11 mouse cellular contexts compared by ENCODE assay signal in genomic region chr2:30605762-30606051, GRCm38 (mm10). TPM values are rescaled to one million over a fixed set of nuclear protein-coding genes. Genes with fewer than 3 reads are reported as not detected.
A peak's percentile ranks its signal among the peaks of the same experiment; 100 is the strongest.
DNase-seq lines count a peak whose midpoint lies in the region; ATAC-seq lines count a peak whose summit lies in the region.
"Had no signal": no experiment of that assay in that cellular context is flagged by ENCODE, and none has a peak within 500 bp of the region (broad histone marks: within the 10 kb centered on the region; RNA-seq: fewer than 3 reads in every experiment).

No protein-coding gene starts in this region.

- H3K27me3 ChIP-seq in kidney, embryonic 16.5 days (ENCODE audit: insufficient read depth, low read length), result no peaks in the 10 kb centered on the region
- H3K27me3 ChIP-seq in forebrain, embryonic 11.5 days (ENCODE audit: control insufficient read depth, insufficient read depth, low read length), result no peaks in the 10 kb centered on the region
- no peaks in the 10 kb centered on the region for H3K27me3 ChIP-seq in limb, embryonic 11.5 days (ENCODE audit: control insufficient read depth, insufficient read depth, low read length)

- no peak for ATAC-seq in kidney, embryonic 16.5 days (ENCODE audit: low FRiP score, low TSS enrichment)
- ATAC-seq in forebrain, embryonic 11.5 days (replicated peaks; ENCODE audit: low FRiP score), result no peak
- no peak for ATAC-seq in limb, embryonic 11.5 days (ENCODE audit: insufficient number of reproducible peaks, low FRiP score, low TSS enrichment, low read depth)
- ATAC-seq in inflammation-experienced regulatory T-cells, adult 6 months, result no peak

- 11% methylated on average over 4 of the region's 6 CpGs for WGBS in kidney, embryonic 16.5 days
- WGBS in forebrain, embryonic 11.5 days, result 18% methylated on average over 4 of the region's 6 CpGs
- WGBS in limb, embryonic 11.5 days, result 4% methylated on average over 4 of the region's 6 CpGs

- peak overlapping the region; percentile 63 for H3K9ac ChIP-seq in kidney, embryonic 16.5 days (replicated peaks; ENCODE audit: low read length)
- H3K9ac ChIP-seq in forebrain, embryonic 11.5 days (ENCODE audit: low read length), result peak overlapping the region; percentile 45
- no peak overlapping the region for H3K9ac ChIP-seq in limb, embryonic 11.5 days (ENCODE audit: low read length)

- no peak overlapping the region for H3K4me3 ChIP-seq in kidney, embryonic 16.5 days (ENCODE audit: low read length)
- no peak overlapping the region for H3K4me3 ChIP-seq in forebrain, embryonic 11.5 days (ENCODE audit: low read depth, low read length)
- no peak overlapping the region for H3K4me3 ChIP-seq in limb, embryonic 11.5 days (ENCODE audit: low read depth, low read length)

- peak overlapping the region; percentile 51; the same call in 1 of the 2 replicates for H3K4me2 ChIP-seq in kidney, embryonic 16.5 days (replicated peaks; ENCODE audit: low read depth, low read length)
- no peak overlapping the region; the same call in 1 of the 2 replicates for H3K4me2 ChIP-seq in forebrain, embryonic 11.5 days (ENCODE audit: low read depth, low read length, severe bottlenecking)
- H3K4me2 ChIP-seq in limb, embryonic 11.5 days (ENCODE audit: low read depth, severe bottlenecking), result no peak overlapping the region

- no peaks in the 10 kb centered on the region for H3K36me3 ChIP-seq in kidney, embryonic 16.5 days (ENCODE audit: insufficient read depth, low read length)
- no peaks in the 10 kb centered on the region for H3K36me3 ChIP-seq in forebrain, embryonic 11.5 days (ENCODE audit: control insufficient read depth, insufficient read depth, low read length)
- no peaks in the 10 kb centered on the region for H3K36me3 ChIP-seq in limb, embryonic 11.5 days (ENCODE audit: control insufficient read depth, insufficient read depth, low read length)
- H3K36me3 ChIP-seq: G1E had no signal

- no peak for DNase-seq in kidney, adult 18-20 months
- peak; percentile 36 for DNase-seq in embryo, embryonic 11 days
- DNase-seq in forebrain, embryonic 11.5 days (ENCODE audit: low spot score), result no peak
- DNase-seq in limb, embryonic 11.5 days (ENCODE audit: low spot score), result peak; percentile 55
- DNase-seq in adrenal gland, adult 2 months, result no peak
- no peak for DNase-seq in yolk sac, embryonic 10.5 days (ENCODE audit: low spot score)
- DNase-seq: layer of hippocampus, adult 9-11 months had no signal

- H3K27ac ChIP-seq in kidney, embryonic 16.5 days (ENCODE audit: low read length), result peak overlapping the region; percentile 96
- peak overlapping the region; percentile 59; the same call in 1 of the 2 replicates for H3K27ac ChIP-seq in forebrain, embryonic 11.5 days (ENCODE audit: low read depth, low read length)
- peak overlapping the region; percentile 93 for H3K27ac ChIP-seq in limb, embryonic 11.5 days (replicated peaks; ENCODE audit: low read depth, low read length)

- H3K4me1 ChIP-seq in kidney, embryonic 16.5 days (ENCODE audit: insufficient read depth, low read length), result peaks cover 65% of the 10 kb centered on the region
- H3K4me1 ChIP-seq in forebrain, embryonic 11.5 days (replicated peaks; ENCODE audit: control insufficient read depth, insufficient read depth, low read length), result peaks cover 37% of the 10 kb centered on the region
- peaks cover 44% of the 10 kb centered on the region for H3K4me1 ChIP-seq in limb, embryonic 11.5 days (ENCODE audit: control insufficient read depth, insufficient read depth, low read length)

- no peaks in the 10 kb centered on the region for H3K9me3 ChIP-seq in kidney, embryonic 16.5 days (ENCODE audit: low read length)
- no peaks in the 10 kb centered on the region for H3K9me3 ChIP-seq in forebrain, embryonic 11.5 days (ENCODE audit: control insufficient read depth, low read length)
- no peaks in the 10 kb centered on the region for H3K9me3 ChIP-seq in limb, embryonic 11.5 days (ENCODE audit: control insufficient read depth, low read length)
- H3K9me3 ChIP-seq: G1E had no signal

RNA-seq across cellular contexts. Expression of gene Cstad, which starts 10.9 kb away (rescaled TPM):
- 1.5 and 2.5 TPM in 2 replicates for polyA plus RNA-seq in kidney, embryonic 16.5 days (2015; fragmentation: Nextera tagmentation; extraction: Ambion mirVana)
- polyA plus RNA-seq in forebrain, embryonic 11.5 days (2014; fragmentation: Nextera tagmentation; extraction: Ambion mirVana), result 0.57 and 0.71 TPM in 2 replicates
- polyA plus RNA-seq in limb, embryonic 11.5 days (2014; fragmentation: Nextera tagmentation; extraction: Ambion mirVana), result 0.37 and 1.0 TPM in 2 replicates
- total RNA-seq in adrenal gland, adult 2 months (2021), result 1 to 10 TPM; 1.1 to 1.8 TPM
- polyA plus RNA-seq in adrenal gland, adult 2 months (2012; rRNA removed), result 0.29 and 0.30 TPM in 2 replicates
- polyA plus RNA-seq in inflammation-experienced regulatory T-cells, adult 6 months (2017; shearing (Covaris generic)), result 1 to 10 TPM; 3.0 to 8.3 (median 4.3) TPM
- total RNA-seq: megakaryocyte-erythroid progenitor cell, adult 5-6 weeks had no signal
- polyA plus RNA-seq: G1E had no signal

Comparison
In these comparisons a context has a peak if more than half of its experiments do, and no peak if none do; other contexts are left out.
1. DNase-seq: peak in embryo, embryonic 11 days (single experiment) and limb, embryonic 11.5 days (single experiment); none in kidney, adult 18-20 months (single experiment), forebrain, embryonic 11.5 days (single experiment), adrenal gland, adult 2 months (single experiment) and yolk sac, embryonic 10.5 days (single experiment).
2. Peak in every context shown above with its lines, with median percentiles within 50 percentile points of each other: H3K27ac ChIP-seq.